Mouse (Mus musculus) layer of hippocampus, adult 2 months (tissue): ENCODE measurements around the gene Pigg. TPM values are rescaled to one million over a fixed set of nuclear protein-coding genes. Genes with fewer than 3 reads are reported as not detected.

ENCODE experiments used
- DNase-seq, 2 experiments: peaks; one replicate each; pipeline ENCODE4 v3.0.0; 2022; ENCODE audit warnings: low spot score in 2 of 2
- H3K27ac ChIP-seq: fragments of 200-600 bp; 2 replicates; pipeline ENCODE4 v1.8.1; 2022
- H3K4me3 ChIP-seq: fragments of 200-600 bp; 2 replicates; pipeline ENCODE4 v1.8.1; 2022; ENCODE audit warnings: mild to moderate bottlenecking
- CTCF ChIP-seq: fragments of 200-600 bp; conservative IDR thresholded peaks from 2 replicates; pipeline ENCODE4 v1.8.1; 2022; ENCODE audit warnings: antibody characterized with exemption, mild to moderate bottlenecking, moderate library complexity
- total RNA-seq, 2 experiments: library from RNA; stranded (reverse); gene quantifications; 2 replicates each; pipeline ENCODE4 v1.2.3; 2021

The Pigg gene
- total RNA-seq, 2 experiments from 2014 or later, result 10.1 to 11.5 TPM

- Histone ChIP-seq H3K4me3 (peak overlapping the region; percentile 77), H3K27ac (peak overlapping the region; percentile 95)
- no peak for TF ChIP-seq CTCF
- no peak for DNase-seq
Observed at GRCm38 (mm10) chr5:108366328-108366983, 54.0 kb downstream of the Pigg start.

GRCm38 (mm10) chr5:108366984-108367841, 54.8 kb downstream of the Pigg start:
- peak; percentile 32 for TF ChIP-seq CTCF
- H3K27ac ChIP-seq, result peak overlapping the region; percentile 95

GRCm38 (mm10) chr5:108367871-108368332, 55.5 kb downstream of the Pigg start, which contains the start of gene Gm42517:
TSS of gene Gm42517 (minus strand) at chr5:108367922.
- no peak for DNase-seq
- peak within 1 kb of the TSS; percentile 77 for H3K4me3 ChIP-seq
- no peak for TF ChIP-seq CTCF
- H3K27ac ChIP-seq, result peak within 1 kb of the TSS; percentile 95

More at GRCm38 (mm10) chr5:108366984-108367841, 54.8 kb downstream of the Pigg start:
- H3K4me3 ChIP-seq, result peak overlapping the region; percentile 77
- DNase-seq, result no peak

DNA sequence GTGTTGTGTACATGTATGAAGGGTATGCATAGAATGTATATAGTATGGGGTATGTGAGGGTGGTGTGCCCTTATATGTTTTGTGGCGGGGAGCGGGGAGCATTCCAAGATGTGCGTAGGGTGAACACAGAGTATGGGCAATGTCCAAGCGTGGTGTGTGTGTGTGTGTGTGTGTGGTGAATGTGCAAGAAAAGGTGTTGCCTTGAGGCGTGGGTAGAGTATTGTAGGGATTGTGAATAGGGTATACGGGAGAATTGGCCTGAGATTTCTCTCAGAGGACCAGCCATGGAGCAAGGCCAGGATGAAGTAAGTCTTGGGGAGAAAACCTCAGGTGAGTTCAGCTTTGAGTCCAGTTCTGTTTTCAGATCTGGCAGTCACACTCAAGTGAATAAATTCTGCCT, 56.0 kb downstream of the Pigg start:
- H3K27ac ChIP-seq, result peak overlapping the region; percentile 95
- peak overlapping the region; percentile 77 for H3K4me3 ChIP-seq
- DNase-seq, result no peak
- TF ChIP-seq CTCF, result no peak

DNA sequence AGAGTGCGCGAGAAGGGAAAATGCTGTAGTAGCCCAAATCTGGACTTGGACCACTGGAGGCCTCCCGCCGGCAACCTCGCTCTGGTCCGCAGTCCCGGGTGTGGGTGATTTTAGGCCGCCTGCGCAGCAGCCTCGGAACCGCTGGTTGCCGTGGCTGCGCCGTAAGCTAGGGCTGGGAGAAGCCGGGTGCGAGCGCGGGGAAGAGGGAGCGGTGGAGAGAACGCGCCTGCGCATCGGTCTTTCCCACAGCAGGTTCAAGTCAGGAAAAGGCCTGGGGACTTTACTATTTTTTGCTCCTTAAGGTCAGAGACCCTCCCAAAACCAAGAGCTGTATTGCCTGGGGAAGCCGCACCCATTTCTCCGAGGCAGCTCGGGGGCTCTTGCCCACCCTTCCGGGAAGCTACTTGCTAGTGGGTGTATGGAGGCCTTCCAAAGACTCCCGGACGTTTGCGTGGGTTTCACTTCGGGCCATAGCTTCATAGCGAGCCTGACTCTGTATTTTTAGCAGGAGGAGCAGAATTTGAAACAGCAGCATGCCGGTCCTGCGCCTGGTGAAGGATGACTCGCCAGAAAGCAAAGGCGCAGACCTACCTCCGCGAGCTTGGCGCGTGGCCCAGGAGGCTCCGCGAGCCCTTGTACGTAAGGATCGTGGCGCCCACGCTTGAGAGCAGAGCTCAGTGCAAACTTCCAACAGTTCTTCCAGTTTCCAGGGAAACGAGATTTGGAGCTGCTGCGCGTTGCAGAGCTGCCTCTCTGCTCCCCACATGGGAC, 56.6 kb downstream of the Pigg start:
- peak; percentile 79 to 89 for DNase-seq
- H3K27ac ChIP-seq, result peak overlapping the region; percentile 95
- no peak for TF ChIP-seq CTCF
- H3K4me3 ChIP-seq, result peak overlapping the region; percentile 77

DNA sequence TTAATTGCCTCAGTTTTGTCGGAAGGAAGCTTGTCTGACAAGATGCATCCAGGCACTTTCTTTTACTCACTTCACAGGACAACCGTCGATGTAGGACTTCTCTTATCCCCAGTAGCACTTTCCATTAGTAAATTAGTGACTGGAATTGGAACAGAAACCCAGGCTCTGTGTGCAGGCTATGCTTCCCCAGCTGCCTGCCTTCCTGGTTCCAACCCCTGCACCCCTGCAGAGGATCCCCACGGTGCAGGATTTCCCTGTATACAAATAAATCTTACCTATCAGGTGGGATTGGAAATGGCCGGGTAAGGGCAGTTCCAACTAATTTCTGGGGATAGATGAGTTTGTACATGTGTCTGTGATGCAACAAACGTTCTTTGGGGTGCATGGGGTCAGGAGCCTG, 57.6 kb downstream of the Pigg start:
- no peak for DNase-seq
- Histone ChIP-seq H3K4me3 (peak overlapping the region; percentile 77; the same call in 1 of the 2 replicates), H3K27ac (peak overlapping the region; percentile 95)
- no peak for TF ChIP-seq CTCF

- DNase-seq, result no peak
- no peak for TF ChIP-seq CTCF
- Histone ChIP-seq H3K4me3 (no peak overlapping the region), H3K27ac (peak overlapping the region; percentile 28)
Observed at GRCm38 (mm10) chr5:108374079-108374478, 61.7 kb downstream of the Pigg start.

DNA sequence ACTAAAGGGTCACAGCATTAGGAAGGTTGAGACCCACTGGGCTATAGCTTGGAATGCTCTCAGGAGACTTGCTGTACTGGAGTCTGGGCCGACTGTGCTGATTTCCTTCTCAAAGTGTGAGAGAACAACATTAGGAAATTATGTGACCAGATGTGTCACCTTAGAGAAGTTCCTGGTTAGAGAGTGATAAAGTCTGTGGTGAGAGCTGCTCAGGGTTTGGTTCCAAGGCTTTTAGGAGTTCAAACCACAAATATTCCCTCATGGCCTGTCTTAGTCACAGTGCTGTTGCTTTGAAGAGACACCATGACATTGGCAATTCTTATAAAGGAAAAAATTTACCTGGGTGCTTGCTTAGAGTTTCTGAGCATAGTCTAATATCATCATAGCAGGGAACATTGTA, 63.6 kb downstream of the Pigg start:
- no peak overlapping the region for H3K27ac ChIP-seq
- DNase-seq, result no peak
- no peak for TF ChIP-seq CTCF
- no peak overlapping the region for H3K4me3 ChIP-seq

GRCm38 (mm10) chr5:108378346-108378745, 65.9 kb downstream of the Pigg start:
- Histone ChIP-seq H3K4me3 (no peak overlapping the region), H3K27ac (no peak overlapping the region)
- TF ChIP-seq CTCF, result no peak
- DNase-seq, result no peak

- peak; percentile 70 to 83 for DNase-seq
- H3K4me3 ChIP-seq, result no peak overlapping the region
- TF ChIP-seq CTCF, result no peak
- H3K27ac ChIP-seq, result peak overlapping the region; percentile 95
Observed at GRCm38 (mm10) chr5:108385632-108386031, 73.2 kb downstream of the Pigg start.

GRCm38 (mm10) chr5:108386449-108386848, 74.0 kb downstream of the Pigg start:
- Histone ChIP-seq H3K27ac (peak overlapping the region; percentile 95), H3K4me3 (no peak overlapping the region)
- no peak for TF ChIP-seq CTCF
- DNase-seq, result no peak

DNA sequence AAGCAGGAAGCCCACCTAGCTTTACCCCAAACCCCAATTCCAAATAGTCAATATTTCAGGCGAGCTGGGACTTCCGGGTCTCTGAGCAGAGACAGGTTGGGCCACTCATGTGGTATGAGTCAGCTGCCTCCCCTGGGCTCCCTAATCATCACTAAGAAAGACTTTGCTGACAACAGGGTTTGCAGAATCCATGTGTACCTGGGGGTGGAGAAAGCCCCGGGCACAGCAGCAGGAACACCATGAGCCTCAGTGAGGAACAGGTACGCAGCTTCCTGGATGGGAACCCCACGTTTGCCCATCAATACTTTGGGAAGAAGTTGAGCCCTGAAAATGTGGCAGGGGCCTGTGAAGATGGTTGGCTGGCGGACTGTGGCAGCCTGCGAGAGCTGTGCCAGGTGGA, 75.8 kb downstream of the Pigg start, which contains the start of gene Pde6b:
Gene Pde6b (plus strand): TSS at position 191 of the 400 bp plus-strand sequence.
- peak within 1 kb of the TSS; percentile 95; the same call in 1 of the 2 replicates for H3K27ac ChIP-seq
- no peak within 1 kb of the TSS for H3K4me3 ChIP-seq
- TF ChIP-seq CTCF, result no peak
- no peak for DNase-seq
